Mouse (Mus musculus) forebrain, embryonic 14.5 days (tissue): ENCODE measurements around the gene Parpbp. TPM values are rescaled to one million over a fixed set of nuclear protein-coding genes. Genes with fewer than 3 reads are reported as not detected.

ENCODE experiments used
- ATAC-seq: fragments of 200-750 bp; cut with Nextera tagmentation; 2 replicates; pipeline ENCODE4 v1.8.0; 2017; ENCODE audit warnings: mild to moderate bottlenecking, moderate library complexity
- DNase-seq: peaks from one replicate; pipeline ENCODE4 v3.0.0-alpha.2; 2015; ENCODE audit warnings: low spot score
- H3K27ac ChIP-seq: fragments of 300-500 bp; sonication (generic); 2 replicates; pipeline ENCODE4 v1.5.1; 2014; ENCODE audit warnings: low read depth, mild to moderate bottlenecking, control low read depth, low read length, moderate library complexity
- H3K27me3 ChIP-seq: fragments of 300-500 bp; sonication (generic); replicated peaks from 2 replicates; pipeline ENCODE4 v1.6.1; 2014; ENCODE audit warnings: low read length, control low read depth, mixed read lengths; ENCODE audit not compliant: control insufficient read depth, insufficient read depth
- H3K36me3 ChIP-seq: fragments of 300-500 bp; sonication (generic); 2 replicates; pipeline ENCODE4 v1.6.1; 2014; ENCODE audit warnings: low read length, control low read depth; ENCODE audit not compliant: control insufficient read depth, insufficient read depth
- H3K4me1 ChIP-seq: fragments of 300-500 bp; sonication (generic); 2 replicates; pipeline ENCODE4 v1.6.1; 2014; ENCODE audit warnings: antibody characterized with exemption, low read length, control low read depth; ENCODE audit not compliant: control insufficient read depth, insufficient read depth
- H3K4me2 ChIP-seq: fragments of 300-500 bp; sonication (generic); 2 replicates; pipeline ENCODE4 v1.6.1; 2014; ENCODE audit warnings: mild to moderate bottlenecking, control low read depth, low read length
- H3K4me3 ChIP-seq: fragments of 300-500 bp; sonication (generic); 2 replicates; pipeline ENCODE4 v1.5.1; 2014; ENCODE audit warnings: low read depth, low read length, control low read depth
- H3K9ac ChIP-seq: fragments of 300-500 bp; sonication (generic); 2 replicates; pipeline ENCODE4 v1.6.1; 2014; ENCODE audit warnings: mild to moderate bottlenecking, low read length, control low read depth, moderate library complexity
- H3K9me3 ChIP-seq: fragments of 300-500 bp; sonication (generic); replicated peaks from 2 replicates; pipeline ENCODE4 v1.6.1; 2016; ENCODE audit warnings: low read length, control low read depth, mixed read lengths; ENCODE audit not compliant: control insufficient read depth
- WGBS: fragments of 180-500 bp; shearing (Covaris S2); extraction: QIAGEN DNeasy Blood & Tissue Kit; methylation state at CpG from one replicate; pipeline ENCODE4 v1.1.7; 2014; 5-methylcytosine and 5-hydroxymethylcytosine counted together
- polyA plus RNA-seq: library from polyadenylated mRNA; unstranded; fragments of >200 nt; fragmentation: Nextera tagmentation; extraction: Ambion mirVana; gene quantifications from 2 replicates; pipeline ENCODE4 v1.2.1, GENCODE M21; 2014

The Parpbp gene
- polyA plus RNA-seq: 5.9 and 6.5 TPM in 2 replicates

DNA sequence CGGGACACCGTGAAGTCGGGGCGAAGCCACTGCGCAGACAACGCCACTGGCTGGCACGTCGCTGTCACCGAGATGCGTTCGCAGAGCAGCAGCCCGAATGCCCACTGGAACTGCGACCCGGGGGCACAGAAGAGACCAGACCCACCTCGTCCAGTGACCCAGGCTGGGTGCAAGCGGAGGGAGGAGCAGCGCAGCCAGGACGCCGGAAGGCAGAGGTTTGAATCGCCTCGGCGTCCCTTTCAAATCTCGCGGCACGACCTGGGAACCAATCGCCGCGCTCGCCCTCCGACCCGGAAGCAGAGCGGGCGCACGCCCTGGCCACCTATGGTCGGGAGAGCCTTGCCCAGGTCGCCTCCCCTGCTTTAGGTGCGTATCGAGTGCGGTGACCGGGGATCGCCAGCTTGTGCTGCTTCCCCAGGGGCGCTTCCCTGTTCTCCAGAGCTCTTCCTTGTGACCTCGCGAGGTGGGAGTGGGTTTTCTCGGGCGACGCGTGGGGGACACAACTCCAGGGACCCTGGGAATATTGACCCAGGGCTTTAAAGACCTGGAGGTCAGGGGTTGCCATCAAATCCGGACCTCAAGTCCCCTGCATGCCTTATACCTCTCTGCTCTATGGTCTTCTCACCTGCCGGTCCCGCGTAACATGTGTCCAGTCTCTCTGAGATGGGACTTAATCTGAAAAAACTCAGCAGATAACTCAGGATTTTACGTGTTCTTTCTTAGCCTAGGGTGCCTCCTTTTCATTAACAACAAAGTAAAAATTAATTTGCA is at the start of gene Parpbp, which contains the start of gene Nup37:
Gene Parpbp (minus strand): TSS at position 235 of the 771 bp plus-strand sequence.
Gene Nup37 (plus strand): TSS at position 286 of the 771 bp plus-strand sequence.
- ATAC-seq (peak; percentile 98), DNase-seq (peak; percentile 89)
- peak within 1 kb of the TSS; percentile 80 for H3K9ac ChIP-seq
- no peaks in the 10 kb centered on the region for H3K27me3 ChIP-seq
- H3K9me3 ChIP-seq: no peaks in the 10 kb centered on the region
- H3K4me3 ChIP-seq: peak within 1 kb of the TSS; percentile 78
- H3K4me1 ChIP-seq: peaks cover 14% of the 10 kb centered on the region
- peak within 1 kb of the TSS; percentile 63 for H3K4me2 ChIP-seq
- H3K27ac ChIP-seq: no peak within 1 kb of the TSS
- 0 out of 2 replicates have a peak, but pooled peaks cover 9% of the 10 kb centered on the region for H3K36me3 ChIP-seq
- under 1% methylated on average over 52 of the region's 53 CpGs for WGBS

GRCm38 (mm10) chr10:88167438-88168077 is 20.8 kb upstream of the Parpbp start:
- Histone ChIP-seq H3K9me3 (no peaks in the 10 kb centered on the region), H3K4me1 (no peaks in the 10 kb centered on the region), H3K4me3 (no peak overlapping the region), H3K4me2 (no peak overlapping the region), H3K27me3 (no peaks in the 10 kb centered on the region), H3K27ac (no peak overlapping the region), H3K9ac (no peak overlapping the region), H3K36me3 (0 out of 2 replicates have a peak, but pooled peaks cover 5% of the 10 kb centered on the region)
- DNase-seq (no peak), ATAC-seq (no peak)
- WGBS: 79% methylated on average over 7 of the region's 7 CpGs

DNA sequence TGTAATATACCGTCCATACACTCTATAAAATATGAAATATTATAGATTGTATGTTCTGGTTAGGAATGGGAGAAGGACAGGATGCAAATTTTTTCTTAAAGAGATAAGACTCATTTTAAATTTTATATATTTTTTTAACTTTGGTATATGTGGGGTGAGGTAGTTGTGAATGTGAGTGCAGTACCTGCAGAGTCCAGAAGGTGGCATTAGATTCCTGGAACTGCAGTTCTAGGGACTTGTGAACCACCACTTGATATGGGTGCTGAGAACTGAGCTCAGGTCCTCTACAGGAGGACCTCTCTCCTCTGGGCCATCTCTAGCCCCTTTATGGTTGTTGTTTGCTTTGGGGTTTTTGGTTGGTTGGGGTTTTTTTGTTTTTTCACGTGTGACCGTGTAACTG is 19.4 kb upstream of the Parpbp start:
- Histone ChIP-seq H3K27ac (no peak overlapping the region), H3K4me2 (no peak overlapping the region), H3K4me3 (no peak overlapping the region), H3K9ac (no peak overlapping the region), H3K4me1 (no peaks in the 10 kb centered on the region), H3K27me3 (no peaks in the 10 kb centered on the region), H3K9me3 (no peaks in the 10 kb centered on the region), H3K36me3 (peaks cover 9% of the 10 kb centered on the region; the same call in 1 of the 2 replicates)
- ATAC-seq: no peak
- WGBS: 95% methylated on average over 3 of the region's 3 CpGs
- no peak for DNase-seq

DNA sequence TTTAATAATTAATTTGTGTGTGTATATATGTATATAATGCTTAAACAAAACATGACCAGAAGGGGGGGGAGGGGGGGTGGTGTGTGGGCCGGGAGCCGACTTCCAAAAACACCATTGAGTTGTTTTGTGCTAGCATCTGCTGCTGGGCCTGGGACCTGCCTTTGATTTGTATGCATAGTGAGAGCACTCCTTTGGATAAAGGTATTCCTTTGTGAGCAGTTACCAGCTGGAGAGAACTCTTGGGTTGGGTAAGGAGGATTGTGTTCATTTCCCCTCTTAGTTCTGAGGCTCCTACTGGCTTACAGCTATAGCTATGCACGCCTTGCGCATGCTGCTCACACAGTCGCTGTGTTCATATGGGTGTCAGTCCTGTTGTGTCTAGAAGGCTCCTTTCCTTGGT is 15.9 kb upstream of the Parpbp start:
- no peak overlapping the region for H3K4me2 ChIP-seq
- no peaks in the 10 kb centered on the region for H3K27me3 ChIP-seq
- no peak overlapping the region for H3K9ac ChIP-seq
- H3K36me3 ChIP-seq: peaks cover 23% of the 10 kb centered on the region; the same call in 1 of the 2 replicates
- H3K4me1 ChIP-seq: no peaks in the 10 kb centered on the region
- ATAC-seq (no peak), DNase-seq (no peak)
- 92% methylated on average over 5 of the region's 5 CpGs for WGBS
- H3K4me3 ChIP-seq: no peak overlapping the region
- H3K9me3 ChIP-seq: no peaks in the 10 kb centered on the region
- H3K27ac ChIP-seq: no peak overlapping the region

DNA sequence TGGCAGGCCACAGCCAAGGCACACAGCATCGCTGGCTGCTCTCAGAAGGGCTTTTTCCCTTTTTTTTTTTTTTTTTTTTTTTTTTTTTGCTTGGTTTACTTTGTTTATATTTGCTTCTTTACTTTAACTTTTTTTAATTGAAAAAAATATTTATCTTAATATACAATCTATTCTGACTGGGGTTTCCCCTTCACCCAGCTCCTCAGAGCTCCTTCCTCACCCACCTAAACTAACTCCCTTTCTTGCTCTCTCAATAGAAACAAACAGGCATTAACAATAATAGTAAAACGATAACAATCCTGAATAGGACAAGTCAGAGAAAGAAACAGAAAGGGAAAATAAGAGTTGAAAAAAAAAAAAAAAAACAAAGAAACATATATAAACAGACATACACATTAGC is 15.4 kb upstream of the Parpbp start:
- H3K4me2 ChIP-seq: no peak overlapping the region

DNA sequence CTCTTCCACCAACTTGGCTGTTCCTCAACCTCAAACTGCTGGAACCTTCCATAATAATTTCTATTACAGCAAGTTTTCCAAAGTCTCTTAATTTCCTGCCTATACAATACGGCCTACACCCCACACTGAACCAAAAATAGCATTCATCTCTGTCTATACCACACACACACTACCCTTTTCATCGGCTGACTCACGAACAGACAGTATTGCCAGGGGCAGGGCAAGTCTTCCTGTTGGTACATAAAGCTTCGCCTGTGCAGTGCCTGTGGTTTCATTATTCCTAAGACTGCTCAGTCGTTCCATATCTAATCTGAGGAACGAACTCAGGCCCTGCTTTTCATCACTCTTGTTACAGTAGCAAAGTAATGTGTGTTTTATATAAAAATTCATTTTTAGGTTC is 4.9 kb upstream of the Parpbp start:
- DNase-seq (no peak), ATAC-seq (no peak)
- Histone ChIP-seq H3K4me2 (no peak overlapping the region), H3K27me3 (no peaks in the 10 kb centered on the region), H3K27ac (no peak overlapping the region), H3K36me3 (peaks cover 26% of the 10 kb centered on the region), H3K4me1 (peaks cover 4% of the 10 kb centered on the region), H3K9ac (no peak overlapping the region), H3K4me3 (no peak overlapping the region), H3K9me3 (no peaks in the 10 kb centered on the region)
- WGBS: 92% methylated on average over 6 of the region's 6 CpGs

More for the DNA sequence above, 15.4 kb upstream of the Parpbp start:
- H3K4me3 ChIP-seq: no peak overlapping the region
- H3K27me3 ChIP-seq: no peaks in the 10 kb centered on the region
- H3K4me1 ChIP-seq: no peaks in the 10 kb centered on the region
- H3K9ac ChIP-seq: no peak overlapping the region
- 92% methylated on average over 2 of the region's 2 CpGs for WGBS
- no peak for ATAC-seq
- H3K27ac ChIP-seq: no peak overlapping the region
- peaks cover 25% of the 10 kb centered on the region; the same call in 1 of the 2 replicates for H3K36me3 ChIP-seq
- no peak for DNase-seq
- no peaks in the 10 kb centered on the region for H3K9me3 ChIP-seq

DNA sequence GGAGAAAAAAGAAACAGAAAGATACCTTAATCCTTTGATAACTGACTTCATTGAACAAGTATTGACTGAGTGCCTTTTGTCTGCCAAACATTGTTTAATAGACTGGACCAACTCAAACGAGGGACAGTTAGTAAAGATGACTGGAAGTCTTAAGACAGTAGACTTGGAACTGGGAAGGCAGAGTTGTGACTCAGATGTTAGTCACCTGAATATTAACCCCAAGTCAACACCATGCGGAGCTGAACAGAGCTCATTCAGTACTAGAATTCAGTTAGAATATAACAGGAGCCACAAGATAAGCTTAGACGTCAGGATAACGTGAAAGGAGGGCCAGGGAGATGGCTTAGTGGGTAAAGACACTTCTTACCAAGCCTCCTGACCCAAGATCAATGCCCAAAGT is 3.6 kb upstream of the Parpbp start:
- H3K27me3 ChIP-seq: no peaks in the 10 kb centered on the region
- ATAC-seq (no peak), DNase-seq (no peak)
- peaks cover 14% of the 10 kb centered on the region for H3K4me1 ChIP-seq
- H3K27ac ChIP-seq: no peak overlapping the region
- H3K4me3 ChIP-seq: no peak overlapping the region
- 82% methylated on average over 4 of the region's 4 CpGs for WGBS
- H3K9me3 ChIP-seq: no peaks in the 10 kb centered on the region
- peaks cover 26% of the 10 kb centered on the region for H3K36me3 ChIP-seq
- H3K4me2 ChIP-seq: no peak overlapping the region
- no peak overlapping the region for H3K9ac ChIP-seq

GRCm38 (mm10) chr10:88146187-88146586 is 554 bp downstream of the Parpbp start:
- 14% methylated on average over 7 of the region's 7 CpGs for WGBS
- Histone ChIP-seq H3K4me2 (peak overlapping the region; percentile 63), H3K9me3 (no peaks in the 10 kb centered on the region), H3K27ac (no peak overlapping the region), H3K9ac (peak overlapping the region; percentile 80), H3K4me1 (peaks cover 14% of the 10 kb centered on the region), H3K27me3 (no peaks in the 10 kb centered on the region), H3K4me3 (peak overlapping the region; percentile 78), H3K36me3 (0 out of 2 replicates have a peak, but pooled peaks cover 3% of the 10 kb centered on the region)
- no peak for DNase-seq
- peak; percentile 14; the same call in 1 of the 2 replicates for ATAC-seq

GRCm38 (mm10) chr10:88135630-88136029 is 11.1 kb downstream of the Parpbp start:
- 98% methylated on average over 16 of the region's 16 CpGs for WGBS
- H3K27ac ChIP-seq: no peak overlapping the region
- no peak for DNase-seq
- no peak overlapping the region for H3K4me2 ChIP-seq
- no peaks in the 10 kb centered on the region for H3K4me1 ChIP-seq
- ATAC-seq: no peak
- no peak overlapping the region for H3K4me3 ChIP-seq
- no peaks in the 10 kb centered on the region for H3K27me3 ChIP-seq
- no peak overlapping the region for H3K9ac ChIP-seq
- H3K36me3 ChIP-seq: no peaks in the 10 kb centered on the region
- no peaks in the 10 kb centered on the region for H3K9me3 ChIP-seq
